Mouse (Mus musculus) midbrain, embryonic 11.5 days (tissue): Measurements from ENCODE around the gene Stra6l. TPM values are rescaled to one million over a fixed set of nuclear protein-coding genes. Genes with fewer than 3 reads are reported as not detected.

Experiments
- ATAC-seq: fragments of 200-750 bp; cut with Nextera tagmentation; 2 replicates; pipeline ENCODE4 v1.8.0; 2017; ENCODE audit warnings: moderate TSS enrichment, moderate library complexity; ENCODE audit not compliant: low FRiP score
- DNase-seq: peaks from one replicate; pipeline ENCODE4 v3.0.0; 2015; ENCODE audit warnings: low spot score; ENCODE audit errors: missing footprints
- H3K27ac ChIP-seq: fragments of 300-500 bp; sonication (generic); 2 replicates; pipeline ENCODE4 v1.5.1; 2014; ENCODE audit warnings: low read depth, low read length
- H3K27me3 ChIP-seq: fragments of 300-500 bp; sonication (generic); 2 replicates; pipeline ENCODE4 v1.6.1; 2014; ENCODE audit warnings: mild to moderate bottlenecking, low read length, moderate library complexity, mixed read lengths; ENCODE audit not compliant: control insufficient read depth, insufficient read depth
- H3K36me3 ChIP-seq: fragments of 300-500 bp; sonication (generic); 2 replicates; pipeline ENCODE4 v1.6.1; 2014; ENCODE audit warnings: mild to moderate bottlenecking, low read length, moderate library complexity, mixed read lengths; ENCODE audit not compliant: control insufficient read depth, insufficient read depth
- H3K4me1 ChIP-seq: fragments of 300-500 bp; sonication (generic); 2 replicates; pipeline ENCODE4 v1.6.1; 2014; ENCODE audit warnings: low read length; ENCODE audit not compliant: control insufficient read depth, insufficient read depth
- H3K4me2 ChIP-seq: fragments of 300-500 bp; sonication (generic); 2 replicates; pipeline ENCODE4 v1.6.1; 2014; ENCODE audit warnings: mild to moderate bottlenecking, moderate library complexity
- H3K4me3 ChIP-seq: fragments of 300-500 bp; sonication (generic); 2 replicates; pipeline ENCODE4 v1.5.1; 2014; ENCODE audit warnings: low read depth, low read length
- H3K9ac ChIP-seq: fragments of 300-500 bp; sonication (generic); 2 replicates; pipeline ENCODE4 v1.6.1; 2014; ENCODE audit warnings: low read length
- H3K9me3 ChIP-seq: fragments of 300-500 bp; sonication (generic); 2 replicates; pipeline ENCODE4 v1.6.1; 2016; ENCODE audit warnings: low read length; ENCODE audit not compliant: control insufficient read depth
- WGBS: fragments of 180-500 bp; shearing (Covaris S2); extraction: QIAGEN DNeasy Blood & Tissue Kit; methylation state at CpG from one replicate; pipeline ENCODE4 v1.1.7; 2014; 5-methylcytosine and 5-hydroxymethylcytosine counted together
- polyA plus RNA-seq: library from polyadenylated mRNA; unstranded; fragments of >200 nt; fragmentation: Nextera tagmentation; extraction: Ambion mirVana; gene quantifications from 2 replicates; pipeline ENCODE4 v1.2.1, GENCODE M21; 2014

Stra6l gene
- polyA plus RNA-seq, 1 experiment from 2014 or later, result 0.11 TPM

- WGBS, result 47% methylated on average over 19 of the region's 19 CpGs
- peak; percentile 97 for DNase-seq
- H3K4me2 ChIP-seq, result no peak overlapping the region
- no peaks in the 10 kb centered on the region for H3K4me1 ChIP-seq
- no peak overlapping the region for H3K27ac ChIP-seq
- ATAC-seq, result peak; percentile 69; the same call in 1 of the 2 replicates
- H3K36me3 ChIP-seq, result no peaks in the 10 kb centered on the region
- no peak overlapping the region for H3K9ac ChIP-seq
- H3K4me3 ChIP-seq, result no peak overlapping the region
- no peaks in the 10 kb centered on the region for H3K9me3 ChIP-seq
- H3K27me3 ChIP-seq, result no peaks in the 10 kb centered on the region; the same call in 1 of the 2 replicates
Observed at GRCm38 (mm10) chr4:45855803-45856424, 7.5 kb downstream of the Stra6l start.

DNA sequence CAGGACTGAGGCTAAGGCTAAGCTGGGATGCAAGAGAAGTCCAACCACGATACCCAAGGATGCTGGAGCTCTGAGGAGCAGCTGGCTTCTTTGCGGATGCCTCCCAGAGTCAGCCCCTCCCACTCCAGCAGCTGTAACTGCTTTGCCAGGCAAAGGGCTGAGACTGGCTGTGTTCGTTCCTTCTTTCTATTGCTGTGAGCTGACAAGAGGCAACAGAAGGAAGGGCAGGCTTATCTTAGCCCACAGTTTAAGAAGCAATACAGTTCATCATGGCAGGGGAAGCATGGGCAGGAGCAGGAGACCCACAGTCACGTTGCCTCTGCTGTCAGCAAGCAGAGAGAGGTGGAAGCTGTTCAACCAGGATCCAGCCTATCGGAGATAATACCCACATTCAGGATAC lies 12.7 kb downstream of the Stra6l start:
- Histone ChIP-seq H3K4me1 (no peaks in the 10 kb centered on the region), H3K9me3 (no peaks in the 10 kb centered on the region), H3K4me3 (no peak overlapping the region), H3K36me3 (no peaks in the 10 kb centered on the region), H3K27me3 (no peaks in the 10 kb centered on the region; the same call in 1 of the 2 replicates), H3K9ac (no peak overlapping the region), H3K27ac (no peak overlapping the region), H3K4me2 (no peak overlapping the region)
- ATAC-seq, result no peak
- DNase-seq, result no peak
- 65% methylated on average over 5 of the region's 5 CpGs for WGBS

DNA sequence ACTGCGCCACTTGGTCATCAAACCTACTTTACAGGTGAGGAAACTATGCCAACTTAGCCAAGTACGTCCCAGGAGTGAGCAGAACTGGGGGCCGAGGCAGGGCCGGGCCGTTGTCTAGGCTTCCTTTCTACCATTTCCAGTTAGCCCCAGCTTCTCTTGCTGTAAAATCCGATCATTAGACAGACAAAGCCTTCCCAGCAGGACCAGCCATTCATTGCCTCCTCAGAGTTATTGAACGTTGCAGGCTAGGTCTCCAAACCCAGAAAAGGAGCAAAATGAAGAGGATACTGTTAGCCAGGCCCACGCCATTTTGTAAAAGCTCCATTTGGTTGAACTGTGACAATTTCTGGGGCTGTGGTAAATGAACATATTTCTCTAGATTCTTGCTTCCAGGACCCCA lies 19.0 kb downstream of the Stra6l start:
- Histone ChIP-seq H3K27ac (no peak overlapping the region), H3K4me1 (peaks cover 2% of the 10 kb centered on the region; the same call in 1 of the 2 replicates), H3K36me3 (no peaks in the 10 kb centered on the region), H3K27me3 (no peaks in the 10 kb centered on the region), H3K9ac (no peak overlapping the region), H3K9me3 (no peaks in the 10 kb centered on the region), H3K4me3 (no peak overlapping the region), H3K4me2 (no peak overlapping the region)
- ATAC-seq, result no peak
- peak; percentile 57 for DNase-seq
- WGBS, result 67% methylated on average over 8 of the region's 8 CpGs

DNA sequence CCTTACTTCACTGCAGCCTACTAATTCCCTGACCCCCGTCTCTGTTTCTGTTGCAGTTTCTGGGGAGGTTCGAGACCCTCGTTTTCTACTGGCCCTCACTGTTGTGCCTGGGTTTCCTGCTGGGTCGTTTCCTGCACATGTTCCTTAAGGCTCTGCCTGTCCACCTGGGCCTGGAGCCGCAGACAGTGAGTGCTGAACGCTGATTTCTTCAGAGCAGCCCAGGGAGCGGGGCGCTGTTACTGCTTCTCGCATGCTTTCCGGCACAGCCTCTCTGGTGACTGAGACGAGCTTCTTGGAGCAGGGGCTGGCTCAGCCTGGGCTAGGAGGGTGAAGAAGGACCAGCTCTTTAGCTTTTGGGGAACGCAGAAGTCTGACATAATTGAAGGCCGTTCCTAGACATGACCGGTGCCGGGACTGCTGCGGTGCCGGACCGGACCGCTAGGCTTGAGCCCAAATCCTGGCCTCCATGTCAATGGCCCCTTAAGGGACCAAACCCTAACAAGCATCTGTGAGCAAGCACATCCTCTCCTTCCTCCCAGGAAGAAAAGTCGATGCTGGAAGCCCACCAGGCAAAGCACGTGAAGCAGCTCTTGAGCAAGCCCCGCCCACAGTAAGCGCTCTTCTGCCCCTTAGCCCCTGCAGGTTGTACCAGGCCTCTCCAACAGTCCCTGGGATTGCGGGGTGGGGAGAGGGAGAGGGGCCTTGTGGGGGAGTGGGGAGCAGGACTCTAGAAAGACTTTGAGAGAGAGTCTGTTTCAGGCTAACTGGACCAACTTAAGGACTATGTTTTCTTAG lies 20.8 kb downstream of the Stra6l start:
- H3K4me2 ChIP-seq, result peak overlapping the region; percentile 2; the same call in 1 of the 2 replicates
- no peak overlapping the region for H3K27ac ChIP-seq
- H3K27me3 ChIP-seq, result no peaks in the 10 kb centered on the region
- no peak overlapping the region for H3K9ac ChIP-seq
- no peaks in the 10 kb centered on the region for H3K9me3 ChIP-seq
- WGBS, result 19% methylated on average over 24 of the region's 24 CpGs
- DNase-seq (peak; percentile 89), ATAC-seq (no peak)
- peaks cover 2% of the 10 kb centered on the region; the same call in 1 of the 2 replicates for H3K4me1 ChIP-seq
- no peaks in the 10 kb centered on the region for H3K36me3 ChIP-seq
- H3K4me3 ChIP-seq, result no peak overlapping the region

GRCm38 (mm10) chr4:45872147-45872546 lies 23.7 kb downstream of the Stra6l start:
- DNase-seq, result no peak
- no peak overlapping the region for H3K9ac ChIP-seq
- peaks cover 4% of the 10 kb centered on the region; the same call in 1 of the 2 replicates for H3K9me3 ChIP-seq
- no peaks in the 10 kb centered on the region for H3K27me3 ChIP-seq
- WGBS, result 90% methylated on average over 2 of the region's 2 CpGs
- no peak overlapping the region for H3K27ac ChIP-seq
- no peak overlapping the region for H3K4me2 ChIP-seq
- H3K4me3 ChIP-seq, result no peak overlapping the region
- no peaks in the 10 kb centered on the region for H3K36me3 ChIP-seq
- peaks cover 2% of the 10 kb centered on the region; the same call in 1 of the 2 replicates for H3K4me1 ChIP-seq
- ATAC-seq, result no peak

- Histone ChIP-seq H3K27me3 (no peaks in the 10 kb centered on the region), H3K9ac (no peak overlapping the region), H3K4me3 (no peak overlapping the region), H3K9me3 (peaks cover 4% of the 10 kb centered on the region; the same call in 1 of the 2 replicates), H3K36me3 (no peaks in the 10 kb centered on the region), H3K27ac (no peak overlapping the region), H3K4me1 (no peaks in the 10 kb centered on the region), H3K4me2 (no peak overlapping the region)
- WGBS, result 51% methylated on average over 5 of the region's 5 CpGs
- ATAC-seq (no peak), DNase-seq (peak; percentile 87)
Observed at GRCm38 (mm10) chr4:45878929-45879328, 30.5 kb downstream of the Stra6l start.

DNA sequence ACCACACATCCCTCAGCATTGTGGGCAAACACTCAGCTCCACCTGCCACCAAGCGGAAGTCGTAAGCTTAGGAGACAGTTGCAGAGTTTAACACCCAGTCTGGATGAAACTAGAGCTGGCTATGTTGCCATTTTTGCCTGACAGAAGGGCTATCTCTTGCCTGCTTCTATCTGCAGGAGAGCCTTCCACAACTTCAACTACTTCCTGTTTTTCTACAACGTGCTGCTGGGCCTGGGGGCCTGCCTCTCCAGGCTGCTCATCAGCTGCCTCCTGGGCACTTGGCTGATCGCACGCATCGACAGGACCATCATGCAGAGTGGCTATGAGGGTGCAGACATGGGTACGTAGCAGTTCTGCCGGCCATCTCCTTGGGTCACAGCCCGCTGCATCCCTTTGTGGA lies 34.1 kb downstream of the Stra6l start:
- no peaks in the 10 kb centered on the region for H3K4me1 ChIP-seq
- H3K9me3 ChIP-seq, result no peaks in the 10 kb centered on the region
- no peak for ATAC-seq
- no peak overlapping the region for H3K4me2 ChIP-seq
- no peak overlapping the region for H3K4me3 ChIP-seq
- no peaks in the 10 kb centered on the region for H3K27me3 ChIP-seq
- no peak overlapping the region for H3K27ac ChIP-seq
- no peaks in the 10 kb centered on the region for H3K36me3 ChIP-seq
- 89% methylated on average over 9 of the region's 9 CpGs for WGBS
- H3K9ac ChIP-seq, result no peak overlapping the region
- DNase-seq, result no peak

DNA sequence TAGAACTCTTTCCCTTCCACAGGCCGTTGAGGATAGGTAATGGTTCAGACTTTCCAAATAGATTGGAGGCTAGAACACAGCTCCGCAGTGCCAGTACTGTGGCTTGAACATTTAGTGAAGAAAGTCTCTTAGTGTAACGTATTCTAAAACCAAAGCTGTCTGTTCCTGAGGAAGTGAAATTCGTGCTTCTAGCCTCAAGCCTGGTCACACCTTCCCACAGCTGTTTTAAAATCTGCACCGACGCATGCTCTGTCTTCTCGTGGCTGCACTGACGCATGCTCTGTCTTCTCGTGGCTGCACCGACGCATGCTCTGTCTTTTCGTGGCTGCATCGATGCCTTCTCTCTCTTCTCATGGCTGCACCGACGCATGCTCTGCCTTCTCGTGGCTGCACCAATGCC lies 34.8 kb downstream of the Stra6l start:
- no peak overlapping the region for H3K4me2 ChIP-seq
- no peak for DNase-seq
- H3K4me3 ChIP-seq, result no peak overlapping the region
- no peaks in the 10 kb centered on the region for H3K4me1 ChIP-seq
- no peaks in the 10 kb centered on the region for H3K27me3 ChIP-seq
- H3K9ac ChIP-seq, result no peak overlapping the region
- ATAC-seq, result no peak
- 91% methylated on average over 16 of the region's 16 CpGs for WGBS
- no peaks in the 10 kb centered on the region for H3K36me3 ChIP-seq
- no peaks in the 10 kb centered on the region for H3K9me3 ChIP-seq
- no peak overlapping the region for H3K27ac ChIP-seq

GRCm38 (mm10) chr4:45889487-45889886 lies 41.0 kb downstream of the Stra6l start:
- WGBS, result 54% methylated on average over 6 of the region's 6 CpGs
- Histone ChIP-seq H3K4me1 (peaks cover 9% of the 10 kb centered on the region), H3K4me3 (no peak overlapping the region), H3K27me3 (no peaks in the 10 kb centered on the region), H3K36me3 (no peaks in the 10 kb centered on the region), H3K27ac (no peak overlapping the region), H3K9me3 (no peaks in the 10 kb centered on the region), H3K4me2 (no peak overlapping the region), H3K9ac (no peak overlapping the region)
- no peak for ATAC-seq
- no peak for DNase-seq
